Mouse (Mus musculus): Measurements from ENCODE around the gene Cds1.
"Not testable (repeated sequence)": the region's sequence is repeated elsewhere in the genome, so short reads cannot be mapped to it uniquely, and the experiment has no call there.

DNA sequence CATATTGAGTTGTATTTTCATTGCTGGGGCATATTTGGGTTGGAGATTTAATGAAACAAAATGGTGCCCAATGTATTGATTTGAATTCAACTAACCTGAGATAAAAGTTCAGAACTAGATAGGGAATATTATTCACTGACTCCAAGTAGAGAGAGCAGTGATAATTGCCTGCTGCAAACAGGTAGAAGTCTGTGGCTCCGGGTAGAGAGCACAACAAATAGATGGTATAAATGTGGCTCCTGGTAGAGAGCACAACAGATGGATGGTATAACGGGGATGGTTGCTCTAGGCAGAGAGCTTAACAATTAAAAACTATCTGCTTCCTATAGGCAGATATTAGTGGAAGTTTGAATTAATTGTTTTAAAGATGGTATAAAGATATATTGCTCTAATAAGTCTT is 72.7 kb downstream of the Cds1 start:
- TF ChIP-seq POLR2A (IDR thresholded peaks at IDR 0.05; ENCODE audit: control insufficient read depth, extremely low read depth, insufficient read depth, low read length, poor library complexity); CTCF (IDR thresholded peaks at IDR 0.05; ENCODE audit: borderline replicate concordance, control insufficient read depth, extremely low read depth, insufficient read depth, low read length, poor library complexity): not testable (repeated sequence)

All from thymus, adult 2 months (tissue).